Mouse (Mus musculus) heart, postnatal 14 days (tissue): ENCODE measurements around the gene Trim25. TPM values are rescaled to one million over a fixed set of nuclear protein-coding genes. Genes with fewer than 3 reads are reported as not detected.
A peak's percentile ranks its signal among the peaks of the same experiment; 100 is the strongest.
"Not testable (repeated sequence)": the region's sequence is repeated elsewhere in the genome, so short reads cannot be mapped to it uniquely, and the experiment has no call there.

Source experiments
- DNase-seq, 2 experiments: peaks; one replicate each; pipeline ENCODE4 v3.0.0; 2021 to 2022
- intact Hi-C: fragments of 180-260 bp; cut with DNase I; formaldehyde crosslinking; loops from one replicate; pipeline ENCODE4 v1.15.1; 2025
- total RNA-seq, 2 experiments: library from RNA; stranded (reverse); gene quantifications; 2 replicates each; pipeline ENCODE4 v1.2.3; 2021

Trim25 gene
- total RNA-seq, 2 experiments from 2014 or later: 28.3 to 28.5 TPM

- intact Hi-C loops: loop anchor here (1.0 to 2.0 kb wide), 2 partner anchors 46 to 76 kb away; no protein-coding TSS in a partner anchor
- DNase-seq: no peak
These were observed 6.0 kb upstream of the Trim25 start for GRCm38 (mm10) chr11:88993186-88993585.

GRCm38 (mm10) chr11:88993625-88994024, 5.6 kb upstream of the Trim25 start:
- intact Hi-C loops: loop anchor here (1.0 to 2.0 kb wide), 2 partner anchors 46 to 75 kb away; no protein-coding TSS in a partner anchor

GRCm38 (mm10) chr11:88994492-88994891, 4.7 kb upstream of the Trim25 start:
- intact Hi-C loops: no loop called here
- DNase-seq: no peak

More at GRCm38 (mm10) chr11:88993625-88994024, 5.6 kb upstream of the Trim25 start:
- peak; percentile 72 to 77 for DNase-seq

- DNase-seq: no peak
- intact Hi-C loops: no loop called here
These were observed 3.6 kb upstream of the Trim25 start for GRCm38 (mm10) chr11:88995616-88996015.

GRCm38 (mm10) chr11:88996427-88996826, 2.7 kb upstream of the Trim25 start:
- intact Hi-C loops: no loop called here
- peak in 1 of 2 experiments; percentile 51 for DNase-seq

- DNase-seq, intact Hi-C loops: not testable (repeated sequence)
These were observed 1.8 kb upstream of the Trim25 start for GRCm38 (mm10) chr11:88997343-88997742.

- DNase-seq: no peak
- intact Hi-C loops: loop anchor here (2.0 kb wide), 1 partner anchor 24 kb away; no protein-coding TSS in a partner anchor
These were observed 770 bp upstream of the Trim25 start for GRCm38 (mm10) chr11:88998406-88998805.

- peak in 1 of 2 experiments; percentile 34 for DNase-seq
- intact Hi-C loops: loop anchor here (2.0 kb wide), 2 partner anchors 23 to 61 kb away; no protein-coding TSS in a partner anchor
These were observed 749 bp downstream of the Trim25 start for GRCm38 (mm10) chr11:88999723-89000526.

GRCm38 (mm10) chr11:89000527-89000819, 1.3 kb downstream of the Trim25 start:
- no peak for DNase-seq
- intact Hi-C loops: loop anchor here (2.0 kb wide), 1 partner anchor 60 kb away; no protein-coding TSS in a partner anchor

- intact Hi-C loops: loop anchor here (2.0 kb wide), 1 partner anchor 59 kb away; no protein-coding TSS in a partner anchor
- no peak for DNase-seq
These were observed 2.4 kb downstream of the Trim25 start for GRCm38 (mm10) chr11:89001569-89001968.

GRCm38 (mm10) chr11:89002068-89002467, 2.9 kb downstream of the Trim25 start:
- DNase-seq: no peak
- intact Hi-C loops: no loop called here

- intact Hi-C loops: no loop called here
- no peak for DNase-seq
These were observed 3.4 kb downstream of the Trim25 start for GRCm38 (mm10) chr11:89002621-89003020.

GRCm38 (mm10) chr11:89003078-89003477, 3.9 kb downstream of the Trim25 start:
- intact Hi-C loops: no loop called here
- no peak for DNase-seq

- no peak for DNase-seq
- intact Hi-C loops: no loop called here
These were observed 4.5 kb downstream of the Trim25 start for GRCm38 (mm10) chr11:89003726-89004125.

- intact Hi-C loops: no loop called here
- no peak for DNase-seq
These were observed 6.3 kb downstream of the Trim25 start for GRCm38 (mm10) chr11:89005473-89005872.

GRCm38 (mm10) chr11:89006404-89006803, 7.2 kb downstream of the Trim25 start:
- intact Hi-C loops: no loop called here

GRCm38 (mm10) chr11:89007582-89007981, 8.4 kb downstream of the Trim25 start:
- intact Hi-C loops: no loop called here

More at GRCm38 (mm10) chr11:89006404-89006803, 7.2 kb downstream of the Trim25 start:
- DNase-seq: no peak

GRCm38 (mm10) chr11:89009066-89009465, 9.9 kb downstream of the Trim25 start:
- intact Hi-C loops: no loop called here
- no peak for DNase-seq

More at GRCm38 (mm10) chr11:89007582-89007981, 8.4 kb downstream of the Trim25 start:
- DNase-seq: no peak

- no peak for DNase-seq
- intact Hi-C loops: no loop called here
These were observed 10.3 kb downstream of the Trim25 start for GRCm38 (mm10) chr11:89009496-89009895.

GRCm38 (mm10) chr11:89012241-89012640, 13.1 kb downstream of the Trim25 start:
- no peak for DNase-seq

GRCm38 (mm10) chr11:89017514-89018182, 18.5 kb downstream of the Trim25 start:
- intact Hi-C loops: no loop called here
- no peak for DNase-seq

More at GRCm38 (mm10) chr11:89012241-89012640, 13.1 kb downstream of the Trim25 start:
- intact Hi-C loops: no loop called here
